Mouse (Mus musculus): ENCODE results near the gene Gm867. TPM values are rescaled to one million over a fixed set of nuclear protein-coding genes. Genes with fewer than 3 reads are reported as not detected.

Gene Gm867
- not detected for total RNA-seq (2021)
- long read RNA-seq, experiment 1: 0 reads
- long read RNA-seq, experiment 2: 0 reads

GRCm38 (mm10) chr10:75940520-75940919 lies at the start of gene Gm867:
TSS of gene Gm867 (minus strand) at chr10:75940672.
- DNase-seq: no peak
- intact Hi-C loops (cut with DNase I): no loop called here

GRCm38 (mm10) chr10:75979432-75979831 lies 39.0 kb upstream of the Gm867 start:
- no peak for DNase-seq
- intact Hi-C loops (cut with DNase I): no loop called here

DNA sequence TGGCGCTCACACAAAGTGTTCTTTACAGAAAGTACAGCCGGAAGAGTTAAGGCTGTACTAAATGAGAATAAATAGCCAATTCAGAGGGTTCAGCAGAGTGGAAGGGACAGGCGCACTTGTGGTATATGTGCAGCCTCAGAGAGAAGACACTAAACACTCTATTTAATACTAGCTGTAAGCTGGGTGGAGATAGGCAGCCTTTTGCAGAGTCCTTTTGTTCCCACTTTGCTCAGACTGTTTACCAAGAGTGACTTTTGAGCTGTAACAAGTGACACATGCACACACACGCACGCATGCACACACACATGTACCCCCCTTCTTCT lies 38.3 kb upstream of the Gm867 start:
- DNase-seq: no peak
- intact Hi-C loops (cut with DNase I): no loop called here

- intact Hi-C loops (cut with DNase I): no loop called here
- no peak for DNase-seq
Measured at GRCm38 (mm10) chr10:75978119-75978834, 37.8 kb upstream of the Gm867 start.

DNA sequence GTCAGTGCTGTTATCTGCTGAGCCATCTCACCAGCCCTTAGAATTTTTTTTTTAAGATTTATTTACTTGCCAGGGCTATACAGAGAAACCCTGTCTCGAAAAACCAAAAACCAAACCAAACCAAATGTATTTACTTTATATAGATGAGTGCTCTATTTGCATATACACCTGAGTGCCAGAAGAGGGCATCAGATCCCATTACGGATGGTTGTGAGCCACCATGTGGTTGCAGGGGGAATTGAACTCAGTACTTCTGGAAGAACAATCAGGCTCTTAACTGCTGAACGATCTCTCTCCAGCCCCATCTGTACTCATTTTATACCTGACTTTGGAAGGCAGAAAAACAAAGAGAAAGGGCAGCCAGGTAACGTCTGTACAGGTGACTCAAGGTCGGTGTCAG lies 34.7 kb upstream of the Gm867 start:
- no peak for DNase-seq
- intact Hi-C loops (cut with DNase I): no loop called here

- DNase-seq: no peak
- intact Hi-C loops (cut with DNase I): no loop called here
Measured at GRCm38 (mm10) chr10:75973846-75974245, 33.4 kb upstream of the Gm867 start.

- intact Hi-C loops (cut with DNase I): loop anchor here (5.0 kb wide), 1 partner anchor 72 kb away; no protein-coding TSS in a partner anchor
- DNase-seq: no peak
Measured at GRCm38 (mm10) chr10:75954381-75954811, 13.9 kb upstream of the Gm867 start, which contains the start of gene Gm5134. TSS of gene Gm5134 (plus strand) at chr10:75954514.

DNA sequence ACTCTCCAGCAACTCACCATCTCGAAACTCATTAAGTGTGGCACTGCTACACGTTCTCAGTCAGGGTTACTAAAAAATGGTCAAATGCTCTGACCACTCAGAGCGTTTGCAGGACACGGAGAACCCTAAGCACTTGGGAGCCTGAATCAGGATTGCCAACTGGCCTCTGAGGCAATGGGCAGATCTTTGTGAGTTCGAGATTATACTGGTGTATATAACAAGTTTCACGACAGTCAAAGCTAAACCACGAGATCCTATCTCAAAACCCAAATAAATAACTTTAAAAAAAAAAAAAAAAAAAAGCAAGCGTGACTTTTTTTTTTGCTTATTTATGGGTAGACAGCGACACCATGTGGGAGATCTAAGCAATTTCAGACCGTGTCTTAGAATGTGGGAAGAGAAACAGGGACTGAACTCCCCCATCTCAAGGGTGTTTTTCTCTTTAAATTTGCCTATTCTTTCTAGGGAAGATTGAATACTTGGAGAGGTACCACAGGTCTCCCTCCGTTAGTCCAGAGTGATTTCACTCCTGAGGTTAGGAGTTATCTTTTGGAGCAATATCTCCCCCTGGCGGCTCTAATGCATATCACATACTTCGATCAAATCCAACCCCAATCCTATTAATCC lies 11.1 kb upstream of the Gm867 start:
- intact Hi-C loops (cut with DNase I): loop anchor here (2.0 to 5.0 kb wide), 2 partner anchors 69 to 207 kb away; no protein-coding TSS in a partner anchor
- DNase-seq: no peak

- intact Hi-C loops (cut with DNase I): loop anchor here (2.0 to 5.0 kb wide), 2 partner anchors 68 to 206 kb away; no protein-coding TSS in a partner anchor
- DNase-seq: no peak
Measured at GRCm38 (mm10) chr10:75950791-75951210, 10.3 kb upstream of the Gm867 start.

GRCm38 (mm10) chr10:75949053-75950045 lies 8.9 kb upstream of the Gm867 start:
- intact Hi-C loops (cut with DNase I): loop anchor here (1.0 to 5.0 kb wide), 4 partner anchors 52 to 363 kb away; no protein-coding TSS in a partner anchor
- DNase-seq: no peak

GRCm38 (mm10) chr10:75948079-75948478 lies 7.6 kb upstream of the Gm867 start:
- intact Hi-C loops (cut with DNase I): loop anchor here (2.0 kb wide), 1 partner anchor 361 kb away; no protein-coding TSS in a partner anchor
- no peak for DNase-seq

- no peak for DNase-seq
- intact Hi-C loops (cut with DNase I): no loop called here
Measured at GRCm38 (mm10) chr10:75945896-75946295, 5.4 kb upstream of the Gm867 start.

DNA sequence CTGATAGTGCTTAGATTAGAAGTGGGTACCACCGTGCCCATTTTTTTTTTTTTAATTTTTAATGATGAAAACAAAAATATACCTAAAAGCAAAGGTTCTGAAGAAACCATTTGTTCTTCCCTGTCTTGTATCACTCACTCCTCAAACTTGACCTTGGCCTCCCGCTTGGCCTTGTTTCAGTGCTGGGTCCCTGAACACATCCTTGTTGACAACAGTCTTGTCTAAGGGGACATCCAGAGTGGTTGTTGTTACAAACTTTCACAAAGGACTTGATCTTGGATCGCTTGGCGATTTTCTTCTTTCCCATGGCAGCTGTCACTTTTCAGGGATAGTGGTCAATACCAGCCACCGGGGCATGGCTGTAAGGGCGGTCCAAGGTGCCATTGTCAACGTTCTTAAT lies 4.7 kb upstream of the Gm867 start:
- intact Hi-C loops (cut with DNase I): no loop called here
- no peak for DNase-seq

- DNase-seq: no peak
- intact Hi-C loops (cut with DNase I): no loop called here
Measured at GRCm38 (mm10) chr10:75944066-75944772, 3.7 kb upstream of the Gm867 start.

DNA sequence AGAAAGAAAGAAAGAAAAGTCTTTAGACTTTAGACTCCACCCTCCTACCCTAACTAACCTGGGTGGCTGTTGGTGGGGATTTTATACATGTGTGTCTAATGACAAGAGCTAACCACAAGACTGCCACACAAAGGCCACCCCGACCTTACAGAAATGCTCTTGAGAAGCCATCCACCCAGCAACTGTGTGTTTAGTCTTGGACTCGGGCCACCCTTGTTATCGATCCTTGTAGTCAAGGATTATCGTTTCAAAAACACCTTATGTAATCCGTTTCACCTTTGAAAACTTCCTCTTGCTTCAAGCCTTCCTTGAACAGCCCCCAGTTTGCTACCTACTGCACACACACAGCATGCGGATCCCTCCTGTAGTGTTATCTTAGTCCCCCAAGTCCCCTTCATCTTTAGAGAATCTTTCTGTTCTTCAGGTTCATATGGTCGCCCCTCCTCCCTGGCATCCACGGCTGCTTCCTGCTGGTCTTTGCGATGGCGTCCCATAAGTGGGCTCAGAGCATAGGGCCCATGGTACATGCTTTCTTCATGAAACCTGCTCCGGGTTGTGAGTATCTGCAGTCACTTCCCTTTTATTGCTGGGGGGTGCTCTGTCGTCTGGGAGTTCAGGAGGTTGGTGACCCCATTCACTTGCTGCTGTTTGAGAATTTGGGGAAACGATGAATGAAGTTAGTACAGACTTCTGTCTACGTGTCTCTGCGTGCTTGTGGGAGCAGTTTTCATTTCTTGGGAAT lies 2.4 kb upstream of the Gm867 start, which contains the start of gene Vpreb3:
Gene Vpreb3, plus strand, starts transcription at position 322 of the 742 bp plus-strand sequence.
- intact Hi-C loops (cut with DNase I): no loop called here
- no peak for DNase-seq

GRCm38 (mm10) chr10:75941042-75941824 lies 761 bp upstream of the Gm867 start:
- no peak for DNase-seq
- intact Hi-C loops (cut with DNase I): no loop called here

- DNase-seq: no peak
- intact Hi-C loops (cut with DNase I): no loop called here
Measured at GRCm38 (mm10) chr10:75939481-75940234, 814 bp downstream of the Gm867 start.

Data from gastrocnemius, postnatal 36 days (tissue).